Mouse (Mus musculus) brown adipose tissue, adult 24 weeks (tissue): ENCODE measurements around the gene Pigf. TPM values are rescaled to one million over a fixed set of nuclear protein-coding genes. Genes with fewer than 3 reads are reported as not detected.

Experiments used
- polyA plus RNA-seq: library from polyadenylated mRNA; stranded (reverse); fragments of >200 nt; gene quantifications from 2 replicates; pipeline ENCODE4 v1.2.4, GENCODE M21; 2012; ENCODE audit not compliant: missing spikeins, insufficient read depth, insufficient read length

Gene Pigf
- polyA plus RNA-seq, 1 experiment: 9.2 TPM

Other genes starting within 250 kb of the Pigf start
- not detected in 2 replicates for gene Tmem247, start 108.1 kb downstream of the Pigf start, polyA plus RNA-seq
- gene Atp6v1e2, start 77.5 kb downstream of the Pigf start, polyA plus RNA-seq: not detected in 2 replicates
- 122 and 182 TPM in 2 replicates for gene Rhoq, start 62.3 kb downstream of the Pigf start, polyA plus RNA-seq
- gene Cript, start 144 bp upstream of the Pigf start, polyA plus RNA-seq: 96.6 and 131 TPM in 2 replicates
- gene Socs5, start 82.3 kb upstream of the Pigf start, polyA plus RNA-seq: 12.3 and 14.0 TPM in 2 replicates
- gene Mcfd2, start 240.5 kb upstream of the Pigf start, polyA plus RNA-seq: 71.9 and 84.7 TPM in 2 replicates